Mouse (Mus musculus) liver, postnatal 0 days (tissue): ENCODE results near the gene Pdcl3. TPM values are rescaled to one million over a fixed set of nuclear protein-coding genes. Genes with fewer than 3 reads are reported as not detected.

ENCODE experiments used
- ATAC-seq: fragments of 200-750 bp; cut with Nextera tagmentation; 2 replicates; pipeline ENCODE4 v1.8.0; 2017; ENCODE audit warnings: mild to moderate bottlenecking, moderate library complexity
- DNase-seq: peaks from one replicate; pipeline ENCODE4 v3.0.0-alpha.2; 2016
- H3K27ac ChIP-seq: fragments of 300-500 bp; sonication (generic); 2 replicates; pipeline ENCODE4 v1.5.1; 2014; ENCODE audit warnings: antibody characterized with exemption, moderate library complexity, mild to moderate bottlenecking, low read depth
- H3K27me3 ChIP-seq: fragments of 300-500 bp; sonication (generic); 2 replicates; pipeline ENCODE4 v1.6.1; 2014; ENCODE audit warnings: low read length, control low read depth, mixed read lengths; ENCODE audit not compliant: insufficient read depth
- H3K36me3 ChIP-seq: fragments of 300-500 bp; sonication (generic); replicated peaks from 2 replicates; pipeline ENCODE4 v1.6.1; 2014; ENCODE audit warnings: mild to moderate bottlenecking, control low read depth, low read length, moderate library complexity, mixed read lengths; ENCODE audit not compliant: insufficient read depth
- H3K4me1 ChIP-seq: fragments of 300-500 bp; sonication (generic); 2 replicates; pipeline ENCODE4 v1.6.1; 2014; ENCODE audit warnings: antibody characterized with exemption, mild to moderate bottlenecking, control low read depth; ENCODE audit not compliant: insufficient read depth
- H3K4me2 ChIP-seq: fragments of 300-500 bp; sonication (generic); 2 replicates; pipeline ENCODE4 v1.6.1; 2014; ENCODE audit warnings: low read depth, mild to moderate bottlenecking, low read length, moderate library complexity, mixed read lengths
- H3K4me3 ChIP-seq: fragments of 300-500 bp; sonication (generic); 2 replicates; pipeline ENCODE4 v1.5.1; 2014; ENCODE audit warnings: low read depth, low read length
- H3K9ac ChIP-seq: fragments of 300-500 bp; sonication (generic); replicated peaks from 2 replicates; pipeline ENCODE4 v1.6.1; 2014; ENCODE audit warnings: mild to moderate bottlenecking, moderate library complexity
- H3K9me3 ChIP-seq: fragments of 300-500 bp; sonication (generic); 2 replicates; pipeline ENCODE4 v1.6.1; 2016; ENCODE audit warnings: mild to moderate bottlenecking, control low read depth, low read length, mixed read lengths
- CTCF ChIP-seq: sonication (generic); IDR thresholded peaks from 2 replicates; pipeline ENCODE4 v1.5.1; 2016; ENCODE audit warnings: antibody characterized with exemption, low read depth
- EP300 ChIP-seq: IDR thresholded peaks from 2 replicates; pipeline ENCODE4 v1.6.1; 2016; ENCODE audit warnings: antibody characterized with exemption, low read depth, mild to moderate bottlenecking
- WGBS: fragments of 180-500 bp; shearing (Covaris S2); extraction: QIAGEN DNeasy Blood & Tissue Kit; methylation state at CpG from one replicate; pipeline ENCODE4 v1.1.7; 2014; ENCODE audit not compliant: insufficient replicate concordance; 5-methylcytosine and 5-hydroxymethylcytosine counted together
- polyA plus RNA-seq: library from polyadenylated mRNA; unstranded; fragments of >200 nt; fragmentation: Nextera tagmentation; extraction: Ambion mirVana; gene quantifications from 2 replicates; pipeline ENCODE4 v1.2.1, GENCODE M21; 2015

Pdcl3 gene
- polyA plus RNA-seq, 1 experiment from 2014 or later: 42.8 TPM

- TF ChIP-seq EP300: no peak
- no peak for TF ChIP-seq CTCF
- Histone ChIP-seq H3K9ac (no peak overlapping the region), H3K9me3 (no peaks in the 10 kb centered on the region), H3K4me3 (no peak overlapping the region), H3K4me2 (no peak overlapping the region), H3K27me3 (no peaks in the 10 kb centered on the region), H3K36me3 (peaks cover 26% of the 10 kb centered on the region), H3K27ac (no peak overlapping the region), H3K4me1 (peaks cover 5% of the 10 kb centered on the region; the same call in 1 of the 2 replicates)
- no peak for DNase-seq
- ATAC-seq: no peak
- 80% methylated on average over 3 of the region's 3 CpGs for WGBS
Measured at GRCm38 (mm10) chr1:38992365-38992764, 7.0 kb downstream of the Pdcl3 start.

GRCm38 (mm10) chr1:39001106-39001505 is 15.7 kb downstream of the Pdcl3 start:
- Histone ChIP-seq H3K4me1 (no peaks in the 10 kb centered on the region), H3K36me3 (peaks cover 3% of the 10 kb centered on the region; the same call in 1 of the 2 replicates), H3K27me3 (no peaks in the 10 kb centered on the region), H3K9me3 (no peaks in the 10 kb centered on the region), H3K9ac (no peak overlapping the region), H3K27ac (no peak overlapping the region), H3K4me3 (no peak overlapping the region), H3K4me2 (no peak overlapping the region)
- no peak for TF ChIP-seq EP300
- TF ChIP-seq CTCF: peak; percentile 91
- 15% methylated on average over 5 of the region's 5 CpGs for WGBS
- peak; percentile 78 for DNase-seq
- no peak for ATAC-seq

GRCm38 (mm10) chr1:39005751-39006354 is 20.4 kb downstream of the Pdcl3 start:
- H3K4me1 ChIP-seq: no peaks in the 10 kb centered on the region
- H3K9ac ChIP-seq: no peak overlapping the region
- no peaks in the 10 kb centered on the region for H3K27me3 ChIP-seq
- no peaks in the 10 kb centered on the region for H3K9me3 ChIP-seq
- H3K4me3 ChIP-seq: no peak overlapping the region
- 79% methylated on average over 10 of the region's 10 CpGs for WGBS
- TF ChIP-seq EP300 (no peak), CTCF (no peak)
- ATAC-seq: no peak
- no peaks in the 10 kb centered on the region for H3K36me3 ChIP-seq
- H3K27ac ChIP-seq: no peak overlapping the region
- no peak for DNase-seq
- no peak overlapping the region for H3K4me2 ChIP-seq

- no peaks in the 10 kb centered on the region for H3K4me1 ChIP-seq
- no peaks in the 10 kb centered on the region for H3K9me3 ChIP-seq
- no peak overlapping the region for H3K4me2 ChIP-seq
- no peaks in the 10 kb centered on the region for H3K27me3 ChIP-seq
- no peak for DNase-seq
- 36% methylated on average over 11 of the region's 11 CpGs for WGBS
- no peak overlapping the region for H3K4me3 ChIP-seq
- TF ChIP-seq CTCF (no peak), EP300 (no peak)
- no peak for ATAC-seq
- H3K36me3 ChIP-seq: no peaks in the 10 kb centered on the region
- no peak overlapping the region for H3K27ac ChIP-seq
- no peak overlapping the region for H3K9ac ChIP-seq
Measured at GRCm38 (mm10) chr1:39006830-39007829, 21.7 kb downstream of the Pdcl3 start.

GRCm38 (mm10) chr1:39010583-39011021 is 25.2 kb downstream of the Pdcl3 start:
- TF ChIP-seq CTCF (peak; percentile 85), EP300 (no peak)
- Histone ChIP-seq H3K36me3 (no peaks in the 10 kb centered on the region), H3K27ac (no peak overlapping the region), H3K9ac (no peak overlapping the region), H3K4me2 (peak overlapping the region; percentile 36; the same call in 1 of the 2 replicates), H3K27me3 (no peaks in the 10 kb centered on the region), H3K4me1 (no peaks in the 10 kb centered on the region), H3K4me3 (no peak overlapping the region), H3K9me3 (no peaks in the 10 kb centered on the region)
- ATAC-seq (peak; percentile 45), DNase-seq (peak; percentile 54)
- 8% methylated on average over 12 of the region's 12 CpGs for WGBS

- ATAC-seq: no peak
- H3K27ac ChIP-seq: no peak overlapping the region
- no peak overlapping the region for H3K4me2 ChIP-seq
- H3K9ac ChIP-seq: no peak overlapping the region
- no peak overlapping the region for H3K4me3 ChIP-seq
- H3K36me3 ChIP-seq: no peaks in the 10 kb centered on the region
- TF ChIP-seq EP300: no peak
- no peak for TF ChIP-seq CTCF
- no peaks in the 10 kb centered on the region for H3K4me1 ChIP-seq
- 83% methylated on average over 13 of the region's 13 CpGs for WGBS
- no peak for DNase-seq
- H3K27me3 ChIP-seq: no peaks in the 10 kb centered on the region
- no peaks in the 10 kb centered on the region for H3K9me3 ChIP-seq
Measured at GRCm38 (mm10) chr1:39012576-39012975, 27.2 kb downstream of the Pdcl3 start.
